Mouse (Mus musculus): ENCODE measurements around the gene Tnr.

DNA sequence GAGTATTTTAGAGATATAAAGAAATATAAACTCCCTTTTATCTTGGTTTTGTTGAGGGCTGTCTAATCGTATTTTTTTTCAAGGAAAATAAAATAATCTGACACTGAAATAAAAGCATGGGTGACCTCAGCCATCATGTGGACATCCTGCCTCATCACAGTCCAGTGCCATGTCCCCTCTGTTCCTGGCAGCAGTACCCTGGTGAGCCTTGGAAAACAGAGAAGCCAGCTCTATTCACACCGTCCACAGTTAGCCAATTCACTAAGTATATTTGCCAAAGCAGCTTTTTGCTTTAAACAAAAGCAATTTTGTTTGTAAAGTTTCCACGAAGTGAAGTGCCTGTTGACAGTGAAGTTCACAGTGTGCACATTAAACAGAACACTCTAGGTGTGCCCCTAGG lies 109.0 kb downstream of the Tnr start:
- TF ChIP-seq CTCF (conservative IDR thresholded peaks at IDR 0.05 in 1 of 2, IDR thresholded peaks at IDR 0.05 in 1 of 2; ENCODE audit: low read depth in 2 of 2, low read length in 2 of 2) (no peak), ZC3H11A (IDR thresholded peaks at IDR 0.05; ENCODE audit: low read depth, low read length) (no peak), POLR2A (IDR thresholded peaks at IDR 0.05; ENCODE audit: low read depth, low read length) (no peak), USF1 (IDR thresholded peaks at IDR 0.05; ENCODE audit: low read depth, low read length) (no peak), TCF12 (IDR thresholded peaks at IDR 0.05; ENCODE audit: low read depth, low read length) (no peak)

Measured in CH12.LX (cell line).